Mouse (Mus musculus): ENCODE measurements at regions not wholly inside any gene's neighbourhood (a gene's known extent, or its start where the extent isn't known, plus 50 kb on each side); places are given as distances from the start of the nearest gene placed in this dataset.

DNA sequence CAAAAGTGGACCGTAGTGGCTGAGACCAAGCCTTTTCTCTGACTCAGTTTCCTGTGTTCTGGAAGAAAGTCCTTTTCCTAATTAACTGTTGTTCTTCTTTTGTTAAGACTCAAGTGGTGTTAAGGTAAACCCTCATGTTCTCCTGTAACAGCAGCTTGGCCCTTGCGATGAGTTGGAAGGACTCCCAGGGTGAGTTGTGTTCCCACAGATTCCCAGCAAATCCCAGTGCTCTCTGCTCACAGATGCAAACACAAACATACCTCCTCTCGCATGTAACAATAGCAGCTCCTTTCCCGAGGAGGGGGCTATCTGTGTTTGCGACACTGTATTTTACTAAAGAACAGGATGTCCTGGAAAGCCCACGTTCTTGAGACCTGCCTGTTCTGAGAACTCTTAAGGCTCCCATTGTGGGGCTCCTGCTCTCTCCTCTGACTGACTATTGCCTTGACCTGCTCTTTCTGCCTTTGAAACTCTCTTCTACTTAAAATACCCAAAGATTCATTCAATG lies 158.8 kb upstream of the Tgfbr2 start:
- DNase-seq (ENCODE audit: low spot score in 2 of 2) = no peak

GRCm38 (mm10) chr9:116332485-116333118 lies 157.4 kb upstream of the Tgfbr2 start:
- DNase-seq (ENCODE audit: low spot score in 2 of 2) = no peak

GRCm38 (mm10) chr9:116331406-116331805 lies 156.2 kb upstream of the Tgfbr2 start:
- DNase-seq (ENCODE audit: low spot score in 2 of 2) = no peak

GRCm38 (mm10) chr9:116330796-116331195 lies 155.6 kb upstream of the Tgfbr2 start:
- DNase-seq (ENCODE audit: low spot score in 2 of 2) = no peak

GRCm38 (mm10) chr9:116329147-116329546 lies 154.0 kb upstream of the Tgfbr2 start:
- DNase-seq (ENCODE audit: low spot score in 2 of 2) = no peak

DNA sequence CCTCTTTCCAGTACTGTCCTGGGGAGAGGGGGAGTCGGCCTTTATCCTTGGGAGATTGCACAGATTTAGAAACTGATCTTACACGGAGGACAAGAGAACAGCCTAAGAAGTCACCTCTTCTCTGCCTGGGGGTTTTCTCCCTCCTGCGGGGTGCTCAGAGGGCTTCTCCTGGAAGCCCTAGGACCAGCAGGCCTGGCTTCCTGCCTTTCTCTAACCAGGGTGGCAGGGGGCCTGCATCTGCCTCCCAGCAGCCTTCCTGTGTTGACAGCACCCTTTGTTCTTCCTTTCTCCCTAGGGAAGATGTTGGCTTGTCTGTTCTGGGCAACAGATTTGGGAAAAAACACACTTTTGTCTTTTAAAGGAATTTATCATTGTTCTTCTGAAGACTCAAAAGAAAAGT lies 153.0 kb upstream of the Tgfbr2 start:
- no peak for DNase-seq (ENCODE audit: low spot score in 2 of 2)

- no peak for DNase-seq (ENCODE audit: low spot score in 2 of 2)
These were observed 151.9 kb upstream of the Tgfbr2 start for GRCm38 (mm10) chr9:116327080-116327479.

- no peak for DNase-seq (ENCODE audit: low spot score in 2 of 2)
These were observed 149.8 kb upstream of the Tgfbr2 start for GRCm38 (mm10) chr9:116324971-116325370.

GRCm38 (mm10) chr9:116323871-116324721 lies 148.9 kb upstream of the Tgfbr2 start:
- DNase-seq (ENCODE audit: low spot score in 2 of 2) = no peak

- DNase-seq (ENCODE audit: low spot score in 2 of 2) = no peak
These were observed 146.7 kb upstream of the Tgfbr2 start for GRCm38 (mm10) chr9:116321908-116322307.

- DNase-seq (ENCODE audit: low spot score in 2 of 2) = no peak
These were observed 144.3 kb upstream of the Tgfbr2 start for GRCm38 (mm10) chr9:116319421-116319820.

GRCm38 (mm10) chr9:116316582-116317095 lies 141.5 kb upstream of the Tgfbr2 start:
- no peak for DNase-seq (ENCODE audit: low spot score in 2 of 2)

- DNase-seq (ENCODE audit: low spot score in 2 of 2) = no peak
These were observed 139.6 kb upstream of the Tgfbr2 start for GRCm38 (mm10) chr9:116314803-116315202.

GRCm38 (mm10) chr9:116313932-116314790 lies 139.0 kb upstream of the Tgfbr2 start:
- DNase-seq (ENCODE audit: low spot score in 2 of 2) = no peak

- DNase-seq (ENCODE audit: low spot score in 2 of 2) = no peak
These were observed 136.2 kb upstream of the Tgfbr2 start for GRCm38 (mm10) chr9:116311364-116311763.

- no peak for DNase-seq (ENCODE audit: low spot score in 2 of 2)
These were observed 126.4 kb upstream of the Tgfbr2 start for GRCm38 (mm10) chr9:116301602-116302001.

DNA sequence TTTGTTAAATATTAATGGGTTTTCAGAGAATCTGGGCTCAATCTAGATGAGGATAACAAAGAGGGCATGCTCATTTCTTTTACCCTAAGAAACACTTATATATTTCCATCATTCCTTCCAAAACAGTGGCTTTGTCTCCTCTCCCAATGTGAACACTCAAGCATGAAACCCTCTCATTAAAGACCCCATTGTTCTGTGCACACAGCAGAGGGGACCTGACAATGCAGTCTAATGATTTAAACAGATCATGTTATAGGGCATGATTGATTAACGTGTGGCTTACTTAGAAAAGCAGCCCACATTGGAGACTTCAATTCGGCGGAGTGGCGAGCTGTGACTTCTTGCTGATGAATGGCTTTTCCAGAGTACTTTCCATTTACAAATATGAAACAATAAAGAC lies 123.6 kb upstream of the Tgfbr2 start:
- no peak for DNase-seq (ENCODE audit: low spot score in 2 of 2)

- no peak for DNase-seq (ENCODE audit: low spot score in 2 of 2)
These were observed 121.2 kb upstream of the Tgfbr2 start for GRCm38 (mm10) chr9:116296349-116296748.

DNA sequence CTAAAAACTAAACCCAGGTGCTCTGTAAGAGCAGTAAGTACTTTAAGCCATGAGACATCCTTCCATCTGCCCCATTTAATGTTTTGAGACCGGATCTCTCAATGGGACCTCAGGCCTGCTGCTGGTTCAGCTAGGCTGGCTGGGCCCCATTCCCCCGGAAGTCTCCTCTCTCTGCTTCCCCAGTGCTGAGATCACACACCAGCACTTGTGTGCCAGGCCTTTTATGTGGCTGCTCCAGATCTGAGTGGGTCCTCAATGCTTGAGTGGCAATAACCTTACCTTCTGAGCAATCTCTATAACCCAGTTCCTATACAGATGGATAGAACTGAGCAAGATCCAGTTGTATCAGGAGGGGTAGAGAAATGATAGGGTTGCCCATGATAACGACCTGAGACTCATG lies 118.9 kb upstream of the Tgfbr2 start:
- DNase-seq (ENCODE audit: low spot score in 2 of 2) = no peak

- no peak for DNase-seq (ENCODE audit: low spot score in 2 of 2)
These were observed 118.0 kb upstream of the Tgfbr2 start for GRCm38 (mm10) chr9:116293110-116293509.

GRCm38 (mm10) chr9:116291624-116292023 lies 116.5 kb upstream of the Tgfbr2 start:
- no peak for DNase-seq (ENCODE audit: low spot score in 2 of 2)
